Mouse (Mus musculus) urinary bladder, postnatal 25 days (tissue): ENCODE results near the gene Tmem259.

Source experiments
- DNase-seq: peaks from one replicate; pipeline ENCODE4 v3.0.0; 2022; ENCODE audit warnings: low spot score

The Tmem259 gene

DNA sequence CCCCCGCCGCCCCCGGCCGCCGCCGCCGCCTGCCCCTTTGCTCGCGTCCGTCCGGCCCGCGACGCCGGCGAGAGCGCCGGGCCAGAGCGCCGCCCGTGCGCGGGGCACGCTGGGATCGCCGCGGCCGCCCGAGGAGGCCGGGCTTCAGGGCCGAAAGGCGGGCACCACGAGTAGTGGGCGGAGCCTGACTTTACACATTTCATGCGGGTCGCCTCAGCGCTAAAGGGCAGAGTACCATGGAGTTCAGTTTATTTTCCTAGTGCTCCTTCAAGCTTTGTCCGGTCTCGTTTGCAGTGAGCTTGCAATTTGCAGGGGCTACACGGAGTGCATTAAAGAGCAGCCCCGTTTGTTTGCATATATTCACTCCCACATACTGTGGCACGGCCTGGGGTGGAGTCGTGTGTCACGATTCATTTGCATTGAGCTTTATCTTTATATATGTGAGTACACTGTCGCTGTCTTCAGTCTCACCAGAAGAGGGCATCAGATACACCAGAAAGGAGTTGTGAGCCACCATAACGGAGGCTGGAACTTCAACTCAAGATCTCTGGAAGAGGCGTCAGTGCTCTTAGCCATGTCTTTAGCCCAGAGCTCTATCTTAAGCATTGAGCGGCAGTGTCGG is at the start of gene Tmem259:
TSS of gene Tmem259 (minus strand) at position 136 of the 622 bp plus-strand sequence.
- DNase-seq, result peak; percentile 80

DNA sequence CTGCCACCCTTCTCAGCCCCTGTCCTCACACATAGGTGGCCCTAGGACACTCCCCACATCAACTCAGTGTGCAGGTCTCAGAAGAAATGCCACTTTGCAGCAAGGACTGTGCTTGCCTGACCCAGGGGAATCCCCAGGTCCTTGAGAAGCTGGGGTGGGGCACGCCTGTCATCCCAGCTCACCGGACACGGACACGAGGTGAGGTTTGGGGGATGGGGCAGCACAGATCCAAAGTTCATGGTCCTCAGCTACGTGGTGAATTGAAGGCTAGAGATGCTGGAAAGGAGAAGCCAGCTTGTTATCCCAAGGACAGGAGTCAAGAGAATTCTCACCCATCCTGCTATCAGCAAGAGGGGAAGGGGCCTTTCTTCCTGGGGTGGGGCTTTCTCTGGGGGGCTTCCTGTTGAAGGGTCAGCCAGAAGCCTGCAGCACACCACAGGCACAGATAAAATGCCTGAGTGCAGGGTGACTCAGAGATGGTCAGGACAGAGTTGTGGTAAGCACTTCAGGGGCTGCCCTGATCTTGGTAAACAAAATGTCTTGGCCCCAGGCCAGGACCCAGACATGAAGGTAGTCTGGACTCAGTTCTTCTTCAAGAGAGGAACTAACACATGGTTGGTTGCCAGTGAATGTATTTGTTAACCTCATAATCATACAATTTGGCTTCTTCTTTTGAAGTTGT is 48.8 kb upstream of the Tmem259 start:
- DNase-seq, result peak; percentile 75

DNA sequence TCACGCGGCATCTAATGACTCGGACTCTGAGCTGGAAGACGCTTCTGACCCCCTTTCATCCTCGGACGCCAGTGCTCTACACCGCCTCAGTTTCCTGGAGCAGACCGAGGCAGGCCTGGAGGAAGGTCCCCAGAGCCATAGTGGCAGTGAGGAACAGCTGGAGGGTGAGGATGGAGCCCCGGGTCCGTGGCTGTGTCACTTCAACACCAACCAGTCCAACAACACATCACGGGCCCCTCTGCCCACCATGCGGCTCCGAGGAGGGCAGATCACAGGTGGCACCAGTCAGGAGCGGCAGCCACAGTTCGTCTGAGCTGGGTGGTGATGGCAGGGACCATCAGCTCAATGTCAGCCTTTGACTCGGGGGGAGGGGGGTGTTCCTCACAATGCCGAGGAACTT is 46.6 kb upstream of the Tmem259 start:
- DNase-seq, result no peak

DNA sequence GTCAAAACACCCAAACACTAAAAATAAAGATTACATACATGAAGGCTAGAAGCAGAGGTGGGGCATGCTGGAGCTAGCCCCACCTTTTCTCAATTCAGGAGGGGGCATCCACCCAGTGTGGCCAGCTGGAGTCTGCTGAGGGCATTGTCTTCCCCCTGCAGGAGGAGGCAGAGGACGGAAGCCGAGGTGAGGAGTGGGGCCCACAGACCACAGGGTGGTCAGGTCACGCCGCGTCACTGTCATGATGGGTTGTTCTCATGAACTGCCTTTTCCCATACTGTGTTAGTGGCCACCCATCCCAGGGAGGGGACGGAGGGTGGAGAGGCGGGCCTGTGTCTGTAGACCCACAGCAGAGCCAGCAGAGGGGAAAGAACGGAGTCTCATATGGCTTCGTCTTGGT is 46.1 kb upstream of the Tmem259 start:
- DNase-seq, result no peak

DNA sequence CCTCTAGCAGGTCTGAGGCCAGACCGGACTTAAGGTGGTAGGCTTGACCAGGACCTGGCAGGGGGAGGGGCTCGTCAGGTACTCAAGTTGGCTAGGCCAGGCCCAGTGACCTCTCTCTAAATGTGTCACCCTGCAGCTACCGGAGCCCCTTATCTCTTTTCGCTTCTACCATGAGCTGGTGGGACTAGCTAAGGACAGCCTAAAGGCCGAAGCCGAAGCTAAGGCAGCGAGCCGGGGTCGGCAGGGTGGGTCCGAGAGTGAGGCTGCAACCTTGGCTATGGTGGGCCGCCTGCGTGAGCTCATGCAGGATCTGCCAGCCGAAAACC is 44.4 kb upstream of the Tmem259 start:
- DNase-seq, result no peak

DNA sequence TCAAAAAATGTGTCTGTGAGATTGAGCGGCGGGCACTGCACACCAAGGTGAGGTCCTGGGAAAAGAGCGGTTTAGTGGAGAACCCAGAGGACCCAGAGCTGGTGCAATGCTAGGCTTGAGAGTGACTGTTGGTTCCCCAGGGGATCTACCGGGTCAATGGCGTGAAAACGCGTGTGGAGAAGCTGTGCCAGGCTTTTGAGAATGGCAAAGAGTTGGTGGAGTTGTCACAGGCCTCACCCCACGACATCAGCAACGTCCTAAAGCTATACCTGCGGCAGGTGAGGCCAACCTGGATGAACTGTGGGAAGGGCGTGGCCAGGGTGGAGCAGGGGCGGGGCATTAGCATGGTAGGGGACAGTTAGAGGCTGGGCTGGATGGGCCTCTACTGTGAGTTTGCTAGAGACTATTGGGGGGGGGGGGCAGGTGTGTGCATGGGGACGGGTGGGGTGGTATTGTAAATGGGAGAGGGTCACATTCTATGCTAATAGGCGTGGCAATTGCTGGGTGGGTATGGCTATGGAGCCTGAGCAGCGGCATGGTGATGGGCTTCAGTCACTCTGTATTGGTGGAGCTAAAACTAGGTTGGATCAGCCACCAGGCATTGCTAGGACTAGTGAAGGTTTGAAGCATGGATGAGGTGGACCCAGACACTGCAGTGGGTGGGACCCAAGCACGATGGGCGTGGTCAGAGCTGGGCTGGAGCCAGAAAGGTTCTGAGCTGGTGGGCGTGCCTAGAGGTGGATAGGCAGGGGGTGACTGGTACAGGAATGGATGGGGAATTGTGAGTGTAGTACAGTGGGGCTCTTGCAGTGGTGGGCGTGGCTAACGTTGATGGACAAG is 43.8 kb upstream of the Tmem259 start:
- no peak for DNase-seq

DNA sequence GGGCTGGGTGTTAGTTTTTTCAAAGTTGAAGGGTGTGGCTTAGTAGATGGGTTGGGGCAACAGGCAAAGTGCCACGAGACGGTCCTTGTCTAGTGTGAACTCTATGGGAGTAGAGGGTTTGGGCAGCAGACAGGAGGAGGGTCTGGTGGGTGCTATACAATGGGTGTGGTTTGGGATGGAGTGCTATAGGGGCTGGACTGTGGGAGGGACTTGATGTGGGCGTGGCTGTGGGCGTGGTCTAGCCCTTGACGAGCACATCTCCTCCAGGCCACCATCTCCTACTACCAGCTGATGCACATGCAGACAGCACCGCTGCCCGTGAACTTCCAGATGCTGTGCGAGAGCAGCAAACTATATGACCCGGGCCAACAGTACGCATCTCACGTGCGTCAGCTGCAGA is 41.8 kb upstream of the Tmem259 start:
- DNase-seq, result no peak

DNA sequence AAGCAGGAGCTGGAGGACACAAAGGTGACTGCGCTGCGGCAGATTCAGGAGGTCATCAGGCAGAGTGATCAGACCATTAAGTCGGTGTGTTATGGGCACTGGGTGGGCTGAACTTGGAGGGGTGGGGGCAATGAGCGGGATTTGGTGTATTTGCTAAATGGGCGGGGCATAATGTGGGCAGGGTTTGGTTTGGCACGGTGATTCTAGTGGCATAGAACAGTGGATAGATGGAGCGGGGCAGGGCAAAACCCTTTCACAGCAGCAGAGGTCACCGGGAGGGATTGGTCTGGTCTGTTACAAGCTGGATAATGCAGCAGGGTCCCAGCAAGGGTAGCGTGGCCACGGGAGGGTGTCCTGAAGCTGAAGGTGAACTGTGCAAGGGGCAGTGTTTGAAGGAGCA is 41.3 kb upstream of the Tmem259 start:
- no peak for DNase-seq

DNA sequence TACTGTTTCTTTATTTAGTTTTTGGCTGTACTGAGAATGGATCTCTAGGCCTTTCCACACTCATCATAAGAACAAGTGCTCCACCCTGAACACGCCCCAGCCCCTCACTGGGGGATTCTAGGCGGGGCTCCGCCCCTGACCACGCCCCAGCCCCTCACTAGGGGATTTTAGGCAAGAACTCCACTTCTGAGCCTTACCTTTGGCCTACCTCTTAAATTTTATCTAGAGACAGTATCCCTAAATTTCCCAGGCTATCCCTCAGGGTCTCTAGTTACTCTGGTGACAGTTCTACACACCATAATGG is 40.9 kb upstream of the Tmem259 start:
- DNase-seq, result no peak

DNA sequence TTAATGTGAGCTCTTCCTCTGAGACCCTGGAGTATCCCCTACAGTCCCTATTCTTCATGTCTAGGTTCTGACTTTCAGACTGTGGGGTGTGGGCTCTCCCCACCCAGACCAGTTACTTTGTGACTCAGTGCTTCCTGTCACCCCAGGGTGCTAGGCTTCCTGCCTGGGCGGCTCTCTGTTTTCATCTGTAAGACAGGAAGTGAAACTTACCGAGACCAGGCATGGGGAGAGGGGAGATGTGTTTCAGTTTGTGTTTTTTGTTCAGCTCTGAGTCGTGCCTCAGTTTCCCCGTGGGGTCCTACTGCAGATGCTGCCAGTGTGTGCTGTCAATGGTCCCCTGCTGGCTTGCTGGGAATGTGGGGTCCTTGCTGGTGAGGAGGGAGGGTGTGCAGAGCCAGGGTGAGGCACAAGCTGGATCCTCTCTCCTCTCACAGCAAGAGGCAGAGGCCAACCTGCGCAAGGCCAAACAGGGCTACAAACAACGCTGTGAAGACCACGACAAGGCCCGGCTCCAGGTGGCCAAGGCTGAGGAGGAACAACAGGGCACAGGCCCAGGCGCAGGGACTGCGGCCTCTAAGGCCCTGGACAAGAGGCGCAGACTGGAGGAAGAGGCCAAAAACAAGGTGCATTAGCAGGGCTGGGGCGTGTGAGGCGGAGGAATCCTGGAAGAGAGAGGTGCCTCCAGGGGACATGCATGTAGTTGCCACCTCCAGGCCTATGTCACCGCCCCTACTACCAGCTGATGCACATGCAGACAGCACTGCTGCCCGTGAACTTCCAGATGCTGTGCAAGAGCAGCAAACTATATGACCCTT is 40.3 kb upstream of the Tmem259 start:
- no peak for DNase-seq

DNA sequence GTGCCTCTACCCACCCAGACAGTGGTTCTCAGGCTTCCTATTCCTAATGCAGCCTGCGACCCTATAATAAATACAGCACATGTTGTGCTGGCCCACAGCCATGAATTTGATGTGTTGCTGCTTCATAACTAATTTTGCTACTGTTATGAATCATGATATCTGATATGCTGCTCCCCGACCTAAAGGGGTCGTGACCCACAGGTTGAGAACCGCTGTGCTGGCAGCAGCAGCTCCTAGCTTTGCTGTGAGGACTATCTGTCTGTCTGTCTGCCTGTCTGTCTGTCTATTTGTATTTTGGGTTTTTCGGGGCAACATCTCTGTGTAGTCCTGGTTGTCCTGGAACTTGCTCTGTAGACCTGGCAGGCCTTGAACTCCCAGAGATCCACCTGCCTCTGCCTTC is 39.6 kb upstream of the Tmem259 start:
- no peak for DNase-seq

DNA sequence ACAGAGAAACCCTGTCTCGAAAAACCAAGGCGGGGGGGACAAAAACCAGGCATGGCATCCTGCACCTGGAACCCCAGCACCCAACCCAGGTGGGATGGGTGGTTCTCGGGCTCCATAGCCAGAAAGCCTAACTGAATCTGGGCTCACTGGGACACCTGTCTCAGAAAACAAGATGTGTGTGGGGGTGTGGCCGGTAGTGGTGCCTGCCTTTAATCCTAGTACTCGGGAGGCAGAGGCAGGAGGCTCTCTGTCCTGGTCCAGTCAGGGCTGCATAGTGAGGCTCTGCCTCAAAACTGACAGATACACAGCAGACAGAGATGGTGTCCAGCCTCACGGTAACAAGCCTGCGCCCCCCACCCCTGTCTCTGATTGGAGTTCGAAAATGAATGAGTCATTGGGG is 38.7 kb upstream of the Tmem259 start:
- DNase-seq, result no peak

DNA sequence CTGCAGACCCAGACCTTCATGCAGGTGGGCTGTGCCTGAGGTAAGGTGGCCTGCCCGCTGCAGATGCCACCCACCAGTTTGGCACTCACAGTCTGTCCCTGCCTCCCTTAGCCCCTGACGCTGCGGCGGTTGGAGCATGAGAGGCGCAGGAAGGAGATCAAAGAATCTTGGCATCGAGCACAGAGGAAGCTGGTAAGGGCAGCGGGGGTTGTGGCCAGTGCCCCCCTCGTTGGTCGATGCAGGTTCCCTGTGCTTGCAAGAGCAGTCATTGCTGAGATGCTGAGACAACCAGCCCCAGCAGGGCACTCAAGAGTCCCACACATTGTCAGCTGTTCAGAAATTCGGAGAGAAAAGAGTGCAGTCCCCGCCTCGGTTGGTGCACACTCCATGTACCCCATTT is 38.0 kb upstream of the Tmem259 start:
- no peak for DNase-seq

DNA sequence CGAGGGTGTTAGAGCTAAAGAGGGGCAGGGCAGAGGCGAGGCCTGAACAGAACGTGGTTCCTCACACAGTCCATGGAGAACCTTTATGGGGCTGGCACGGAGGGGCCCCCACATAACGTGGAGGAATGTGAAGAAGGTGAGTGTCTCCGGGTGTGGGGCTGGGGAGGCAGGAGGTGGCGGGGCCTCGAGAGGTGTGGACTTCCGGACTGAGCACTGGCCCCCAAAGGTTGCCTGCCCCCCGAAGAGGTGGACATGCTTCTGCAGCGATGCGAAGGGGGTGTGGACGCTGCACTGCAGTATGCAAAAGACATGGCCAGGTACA is 37.2 kb upstream of the Tmem259 start:
- DNase-seq, result no peak

DNA sequence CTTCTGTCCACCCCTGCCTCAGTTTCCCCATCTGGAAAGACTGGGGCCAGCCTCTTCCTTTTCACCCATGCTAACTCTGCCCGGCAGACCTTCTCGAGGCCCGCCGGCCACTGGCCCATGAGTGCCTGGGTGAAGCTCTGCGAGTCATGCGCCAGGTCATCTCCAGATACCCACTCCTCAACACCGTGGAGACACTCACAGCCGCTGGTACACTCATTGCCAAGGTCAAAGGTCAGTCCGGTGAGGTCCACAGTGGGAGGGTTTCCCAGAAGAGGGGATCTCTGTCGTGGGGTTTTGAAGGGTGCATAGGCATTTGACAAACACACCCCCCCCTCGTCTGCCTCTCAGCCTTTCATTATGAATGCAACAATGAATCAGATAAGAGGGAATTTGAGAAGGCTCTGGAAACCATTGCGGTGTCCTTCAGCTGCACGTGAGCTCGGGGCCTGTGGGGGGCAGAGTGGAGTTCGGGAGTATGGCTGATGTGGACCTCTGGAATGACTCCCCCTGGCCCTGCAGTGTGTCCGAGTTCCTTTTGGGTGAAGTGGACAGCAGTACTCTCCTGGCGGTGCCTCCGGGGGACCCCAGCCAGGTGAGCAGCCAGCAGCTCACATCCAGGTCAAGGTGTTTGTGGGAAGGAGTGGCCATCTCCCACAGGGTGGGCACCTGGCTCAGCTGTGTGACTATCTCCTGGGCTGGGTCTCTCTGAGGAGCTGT is 36.6 kb upstream of the Tmem259 start:
- DNase-seq, result no peak

DNA sequence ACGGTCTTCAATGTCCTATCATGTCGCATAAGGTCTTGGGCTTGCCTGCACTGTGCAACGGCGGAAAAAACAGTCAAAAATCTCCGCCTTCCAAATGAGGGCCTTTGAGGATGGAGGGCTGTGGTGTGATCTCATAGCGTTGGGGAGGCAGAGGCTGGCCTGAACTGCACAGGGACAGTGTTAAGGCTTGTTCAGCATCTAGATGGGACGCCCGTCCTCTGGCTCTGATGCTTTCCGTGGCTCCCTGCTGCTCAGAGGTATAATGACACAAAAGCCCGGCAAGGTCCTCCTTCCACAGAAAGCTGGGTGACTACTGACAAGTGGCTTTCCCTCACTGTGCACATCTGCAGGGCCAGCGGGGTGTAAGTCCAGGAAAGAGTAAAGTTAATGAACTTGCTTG is 36.1 kb upstream of the Tmem259 start:
- DNase-seq, result no peak

DNA sequence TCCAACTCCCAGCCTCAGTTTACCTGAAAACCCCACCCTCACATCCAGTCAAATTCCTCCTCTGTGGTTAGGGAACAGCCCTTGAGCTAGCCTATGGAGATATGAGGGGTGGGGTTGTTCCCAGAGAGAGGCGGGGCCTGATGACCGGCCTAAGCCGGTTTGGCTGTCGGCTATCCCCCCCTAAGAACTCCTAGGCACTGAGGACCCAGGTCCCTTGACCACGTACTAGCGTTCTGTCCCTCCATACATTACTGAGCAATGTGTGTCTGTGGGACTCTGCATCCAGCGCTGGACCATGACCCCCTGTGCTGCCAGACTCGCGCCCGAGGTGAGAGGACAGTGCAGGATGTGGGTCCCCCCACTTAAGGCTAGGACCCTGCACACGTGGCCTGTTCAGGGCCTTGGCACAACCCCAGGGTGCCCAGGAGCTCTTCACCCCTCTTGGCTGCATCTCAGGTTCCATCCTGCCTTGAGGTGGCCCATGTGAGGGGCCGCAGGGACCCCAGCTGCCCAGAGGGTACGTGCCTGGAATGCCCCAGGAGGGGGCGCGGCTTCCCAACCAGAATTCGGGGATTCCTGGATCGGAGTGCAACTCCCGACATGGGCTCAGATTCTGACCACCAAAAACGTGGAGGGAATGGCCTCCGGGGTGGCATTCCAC is 35.5 kb upstream of the Tmem259 start:
- DNase-seq, result no peak

DNA sequence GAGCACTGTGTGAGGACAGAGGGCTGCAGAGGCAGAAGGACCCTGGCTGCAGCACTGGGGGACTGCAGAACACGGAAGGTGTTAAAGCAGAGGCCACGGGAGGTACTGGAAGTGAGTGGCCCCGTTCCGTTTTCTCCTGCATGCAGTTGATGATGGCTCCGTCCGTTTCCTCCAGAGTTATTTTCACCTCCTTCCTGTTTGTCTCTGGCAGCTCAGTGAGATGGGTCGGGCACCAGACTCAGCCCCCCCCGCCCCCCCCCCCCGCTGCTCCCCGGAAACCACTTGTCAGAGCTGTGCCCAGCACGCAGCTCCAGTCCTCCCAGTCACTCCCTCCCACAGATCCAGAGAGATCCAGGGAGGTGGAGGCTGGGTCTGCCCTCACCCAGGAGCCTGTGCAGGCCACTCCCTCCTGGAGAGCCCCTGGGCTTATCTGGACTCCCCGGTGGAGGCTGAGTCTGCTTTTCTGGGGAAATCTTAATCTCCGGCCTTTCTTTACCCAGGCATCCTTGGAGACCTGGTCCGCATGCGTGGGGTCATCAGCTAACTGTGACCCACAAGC is 34.7 kb upstream of the Tmem259 start:
- no peak for DNase-seq

DNA sequence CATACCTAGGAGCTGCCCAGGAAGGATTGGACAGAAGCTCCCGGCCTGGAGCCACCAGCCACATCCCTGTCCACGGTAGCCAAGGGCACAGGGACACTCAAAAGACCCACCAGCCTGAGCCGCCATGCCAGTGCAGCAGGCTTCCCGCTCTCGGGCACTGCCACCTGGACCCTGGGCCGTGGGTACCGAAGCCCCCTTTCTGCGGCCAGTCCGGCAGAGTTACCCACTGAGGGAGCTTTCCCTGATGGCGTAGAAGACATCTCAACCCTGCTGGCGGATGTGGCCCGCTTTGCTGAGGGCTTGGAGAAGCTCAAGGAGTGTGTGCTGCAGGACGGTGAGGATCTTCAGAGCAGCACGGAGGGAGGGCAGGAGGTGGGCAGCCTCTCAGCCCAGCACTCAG is 33.6 kb upstream of the Tmem259 start:
- DNase-seq, result no peak

DNA sequence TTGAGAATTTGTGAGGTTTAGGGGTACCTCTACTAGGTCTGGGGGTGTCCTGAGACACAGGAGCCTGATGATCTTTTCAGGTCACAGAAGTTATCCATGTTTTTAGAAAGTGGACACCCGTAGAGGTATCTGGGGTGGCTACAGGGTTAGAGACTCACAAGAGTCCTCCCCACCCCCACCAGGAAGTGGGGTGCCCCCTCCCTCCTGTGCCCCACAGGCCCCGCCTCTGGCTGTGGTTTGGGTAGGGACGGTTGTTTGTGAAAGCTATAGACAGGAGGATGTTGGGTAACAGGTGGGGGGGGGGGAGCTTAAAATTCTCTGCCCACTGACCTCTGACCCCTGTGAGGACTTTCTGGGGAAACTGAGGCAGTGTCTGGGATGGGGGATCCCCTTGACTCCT is 33.2 kb upstream of the Tmem259 start:
- DNase-seq, result no peak

DNA sequence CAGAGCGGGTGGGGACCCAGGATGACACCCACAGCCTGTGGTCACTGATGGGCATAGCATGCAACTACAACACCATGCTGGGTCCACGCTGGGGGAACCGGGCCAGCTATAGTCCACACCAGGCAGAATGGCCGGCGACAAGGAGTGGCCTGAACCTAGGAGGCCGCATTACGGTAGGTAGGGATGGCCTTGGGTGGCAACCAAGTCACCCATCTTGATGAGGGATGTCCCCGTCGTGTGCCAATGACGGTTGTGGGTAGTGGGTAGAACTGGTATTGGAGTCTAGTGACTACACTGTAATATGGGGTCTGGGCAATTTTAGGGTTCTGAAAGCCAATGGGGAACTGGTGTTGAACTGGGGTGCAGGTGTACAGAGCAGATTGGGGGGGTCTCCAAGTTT is 32.8 kb upstream of the Tmem259 start:
- DNase-seq, result no peak
